Mouse (Mus musculus): ENCODE results near the gene Cacng5. TPM values are rescaled to one million over a fixed set of nuclear protein-coding genes. Genes with fewer than 3 reads are reported as not detected.

Cacng5 gene
- polyA plus RNA-seq, 1 experiment from 2014 or later, result 1.2 TPM

- H3K9ac ChIP-seq, result no peak overlapping the region
- no peak overlapping the region for H3K4me3 ChIP-seq (replicated peaks)
- no peaks in the 10 kb centered on the region for H3K27me3 ChIP-seq
- no peak for ATAC-seq (replicated peaks; ENCODE audit: low FRiP score)
- no peak overlapping the region for H3K4me2 ChIP-seq
- no peak overlapping the region for H3K27ac ChIP-seq
- no peaks in the 10 kb centered on the region for H3K9me3 ChIP-seq (replicated peaks)
- no peaks in the 10 kb centered on the region for H3K36me3 ChIP-seq
- no peaks in the 10 kb centered on the region for H3K4me1 ChIP-seq
- WGBS, result 66% methylated on average over 6 of the region's 6 CpGs
Observed at GRCm38 (mm10) chr11:107872743-107873142, 42.1 kb downstream of the Cacng5 start.

GRCm38 (mm10) chr11:107867509-107867908 is 47.3 kb downstream of the Cacng5 start:
- no peaks in the 10 kb centered on the region for H3K9me3 ChIP-seq (replicated peaks)
- H3K27ac ChIP-seq, result no peak overlapping the region
- no peaks in the 10 kb centered on the region for H3K36me3 ChIP-seq
- H3K9ac ChIP-seq, result no peak overlapping the region
- no peak overlapping the region for H3K4me3 ChIP-seq (replicated peaks)
- H3K4me1 ChIP-seq, result no peaks in the 10 kb centered on the region
- H3K4me2 ChIP-seq, result no peak overlapping the region
- H3K27me3 ChIP-seq, result no peaks in the 10 kb centered on the region
- ATAC-seq (replicated peaks; ENCODE audit: low FRiP score), result no peak
- 78% methylated on average over 8 of the region's 8 CpGs for WGBS

GRCm38 (mm10) chr11:107865128-107865527 is 49.7 kb downstream of the Cacng5 start:
- ATAC-seq (replicated peaks; ENCODE audit: low FRiP score), result no peak
- H3K4me1 ChIP-seq, result no peaks in the 10 kb centered on the region
- WGBS, result 12% methylated on average over 7 of the region's 7 CpGs

GRCm38 (mm10) chr11:107864024-107864423 is 50.8 kb downstream of the Cacng5 start:
- H3K4me2 ChIP-seq, result no peak overlapping the region
- no peaks in the 10 kb centered on the region for H3K27me3 ChIP-seq
- no peak overlapping the region for H3K27ac ChIP-seq
- ATAC-seq (replicated peaks; ENCODE audit: low FRiP score), result no peak
- H3K9me3 ChIP-seq (replicated peaks), result no peaks in the 10 kb centered on the region
- no peak overlapping the region for H3K4me3 ChIP-seq (replicated peaks)
- no peaks in the 10 kb centered on the region for H3K4me1 ChIP-seq
- H3K36me3 ChIP-seq, result no peaks in the 10 kb centered on the region
- WGBS, result 6% methylated on average over 4 of the region's 4 CpGs
- no peak overlapping the region for H3K9ac ChIP-seq

More at GRCm38 (mm10) chr11:107865128-107865527, 49.7 kb downstream of the Cacng5 start:
- H3K4me3 ChIP-seq (replicated peaks), result no peak overlapping the region
- H3K27me3 ChIP-seq, result no peaks in the 10 kb centered on the region
- no peaks in the 10 kb centered on the region for H3K9me3 ChIP-seq (replicated peaks)
- no peak overlapping the region for H3K9ac ChIP-seq
- no peak overlapping the region for H3K4me2 ChIP-seq
- H3K27ac ChIP-seq, result no peak overlapping the region
- H3K36me3 ChIP-seq, result no peaks in the 10 kb centered on the region

- Histone ChIP-seq H3K36me3 (no peaks in the 10 kb centered on the region), H3K4me1 (no peaks in the 10 kb centered on the region), H3K27ac (no peak overlapping the region), H3K9me3 (replicated peaks) (no peaks in the 10 kb centered on the region), H3K27me3 (peaks cover 5% of the 10 kb centered on the region; the same call in 1 of the 2 replicates), H3K9ac (no peak overlapping the region), H3K4me2 (no peak overlapping the region), H3K4me3 (replicated peaks) (no peak overlapping the region)
- no peak for ATAC-seq (replicated peaks; ENCODE audit: low FRiP score)
- 72% methylated on average over 5 of the region's 5 CpGs for WGBS
Observed at GRCm38 (mm10) chr11:107861738-107862137, 53.1 kb downstream of the Cacng5 start.

- no peaks in the 10 kb centered on the region for H3K36me3 ChIP-seq
- WGBS, result 98% methylated on average over 4 of the region's 4 CpGs
- no peak overlapping the region for H3K4me2 ChIP-seq
- no peaks in the 10 kb centered on the region for H3K4me1 ChIP-seq
- no peak overlapping the region for H3K9ac ChIP-seq
- no peak overlapping the region for H3K4me3 ChIP-seq (replicated peaks)
- ATAC-seq (replicated peaks; ENCODE audit: low FRiP score), result no peak
- no peak overlapping the region for H3K27ac ChIP-seq
- peaks cover 5% of the 10 kb centered on the region; the same call in 1 of the 2 replicates for H3K27me3 ChIP-seq
- H3K9me3 ChIP-seq (replicated peaks), result no peaks in the 10 kb centered on the region
Observed at GRCm38 (mm10) chr11:107859871-107860270, 55.0 kb downstream of the Cacng5 start.

- H3K27ac ChIP-seq, result no peak overlapping the region
- 18% methylated on average over 7 of the region's 7 CpGs for WGBS
- H3K27me3 ChIP-seq, result peaks cover 5% of the 10 kb centered on the region; the same call in 1 of the 2 replicates
- no peaks in the 10 kb centered on the region for H3K9me3 ChIP-seq (replicated peaks)
- no peak for ATAC-seq (replicated peaks; ENCODE audit: low FRiP score)
- no peak overlapping the region for H3K4me2 ChIP-seq
- no peaks in the 10 kb centered on the region for H3K36me3 ChIP-seq
- no peaks in the 10 kb centered on the region for H3K4me1 ChIP-seq
- no peak overlapping the region for H3K4me3 ChIP-seq (replicated peaks)
- no peak overlapping the region for H3K9ac ChIP-seq
Observed at GRCm38 (mm10) chr11:107859288-107859687, 55.6 kb downstream of the Cacng5 start.

GRCm38 (mm10) chr11:107853088-107853487 is 61.8 kb downstream of the Cacng5 start:
- WGBS, result 45% methylated on average over 1 of the region's 1 CpGs
- H3K27me3 ChIP-seq, result peaks cover 2% of the 10 kb centered on the region; the same call in 1 of the 2 replicates
- no peak overlapping the region for H3K9ac ChIP-seq
- no peaks in the 10 kb centered on the region for H3K4me1 ChIP-seq
- no peaks in the 10 kb centered on the region for H3K9me3 ChIP-seq (replicated peaks)
- no peak overlapping the region for H3K4me3 ChIP-seq (replicated peaks)
- H3K36me3 ChIP-seq, result no peaks in the 10 kb centered on the region
- no peak for ATAC-seq (replicated peaks; ENCODE audit: low FRiP score)
- no peak overlapping the region for H3K4me2 ChIP-seq
- H3K27ac ChIP-seq, result no peak overlapping the region

- WGBS, result 51% methylated on average over 10 of the region's 10 CpGs
- ATAC-seq (replicated peaks; ENCODE audit: low FRiP score), result no peak
- H3K4me1 ChIP-seq, result no peaks in the 10 kb centered on the region
- no peak overlapping the region for H3K4me2 ChIP-seq
- no peak overlapping the region for H3K27ac ChIP-seq
- no peaks in the 10 kb centered on the region for H3K36me3 ChIP-seq
- H3K4me3 ChIP-seq (replicated peaks), result no peak overlapping the region
- no peaks in the 10 kb centered on the region for H3K9me3 ChIP-seq (replicated peaks)
- H3K27me3 ChIP-seq, result no peaks in the 10 kb centered on the region
- no peak overlapping the region for H3K9ac ChIP-seq
Observed at GRCm38 (mm10) chr11:107849621-107850020, 65.2 kb downstream of the Cacng5 start.

- Histone ChIP-seq H3K4me2 (no peak overlapping the region), H3K9me3 (replicated peaks) (no peaks in the 10 kb centered on the region; the same call in 1 of the 2 replicates), H3K36me3 (no peaks in the 10 kb centered on the region), H3K4me3 (replicated peaks) (no peak overlapping the region), H3K27me3 (no peaks in the 10 kb centered on the region), H3K4me1 (no peaks in the 10 kb centered on the region), H3K27ac (no peak overlapping the region), H3K9ac (no peak overlapping the region)
- WGBS, result 81% methylated on average over 1 of the region's 1 CpGs
- ATAC-seq (replicated peaks; ENCODE audit: low FRiP score), result no peak
Observed at GRCm38 (mm10) chr11:107844175-107844574, 70.7 kb downstream of the Cacng5 start.

- Histone ChIP-seq H3K4me1 (no peaks in the 10 kb centered on the region), H3K9me3 (replicated peaks) (no peaks in the 10 kb centered on the region), H3K36me3 (no peaks in the 10 kb centered on the region), H3K4me3 (replicated peaks) (no peak overlapping the region), H3K9ac (no peak overlapping the region), H3K27me3 (no peaks in the 10 kb centered on the region), H3K4me2 (no peak overlapping the region), H3K27ac (no peak overlapping the region)
- no peak for ATAC-seq (replicated peaks; ENCODE audit: low FRiP score)
- 63% methylated on average over 7 of the region's 7 CpGs for WGBS
Observed at GRCm38 (mm10) chr11:107833351-107834040, 81.4 kb downstream of the Cacng5 start.

Measured in kidney, embryonic 15.5 days (tissue).